Mouse (Mus musculus) mouse trophoblast stem cell (cell line): Measurements from ENCODE around the gene Parp1.
"Not testable (repeated sequence)": the region's sequence is repeated elsewhere in the genome, so short reads cannot be mapped to it uniquely, and the experiment has no call there.

Experiments used
- in situ Hi-C, 2 experiments: fragments of 300-500 bp; cut with MseI, MboI; formaldehyde crosslinking; loops; 2 replicates in 1 of 2; 3 replicates in 1 of 2; pipeline ENCODE4 v1.15.1; 2025

Parp1 gene

GRCm38 (mm10) chr1:180637796-180638195 is 69.1 kb downstream of the Parp1 start:
- in situ Hi-C loops: not testable (repeated sequence)

- in situ Hi-C loops: no loop called here
Measured at GRCm38 (mm10) chr1:180639416-180640401, 71.0 kb downstream of the Parp1 start.

- in situ Hi-C loops: no loop called here
Measured at GRCm38 (mm10) chr1:180640605-180641125, 71.9 kb downstream of the Parp1 start.

- in situ Hi-C loops: no loop called here
Measured at GRCm38 (mm10) chr1:180641137-180641517, 72.4 kb downstream of the Parp1 start, which contains the start of gene Lin9. TSS of gene Lin9 (plus strand) at chr1:180641150.

GRCm38 (mm10) chr1:180641518-180642227 is 72.9 kb downstream of the Parp1 start:
- in situ Hi-C loops: no loop called here

- in situ Hi-C loops: no loop called here
Measured at GRCm38 (mm10) chr1:180642228-180642564, 73.5 kb downstream of the Parp1 start.
